Mouse (Mus musculus) heart, adult 2 months (tissue): ENCODE measurements around the gene Sik2.

Source experiments
- CTCF ChIP-seq: fragments of 200-600 bp; IDR thresholded peaks from 2 replicates; pipeline ENCODE4 v1.8.1; 2022; ENCODE audit warnings: antibody characterized with exemption, mild to moderate bottlenecking, moderate library complexity
- POLR2A ChIP-seq: fragments of 200-500 bp; IDR thresholded peaks from 2 replicates; pipeline ENCODE4 v1.6.1; 2011; ENCODE audit warnings: mild to moderate bottlenecking, low read depth, low read length, control low read depth; ENCODE audit not compliant: insufficient read depth

- TF ChIP-seq CTCF: no peak
- TF ChIP-seq POLR2A: no peak
Observed at GRCm38 (mm10) chr9:50965392-50965791, 43.5 kb downstream of the Sik2 start.
